Mouse (Mus musculus): ENCODE measurements around the gene Nup210. TPM values are rescaled to one million over a fixed set of nuclear protein-coding genes. Genes with fewer than 3 reads are reported as not detected.

The Nup210 gene
- polyA plus RNA-seq (2012; rRNA removed): 176 and 180 TPM in 2 replicates

- TF ChIP-seq POLR2A (IDR thresholded peaks at IDR 0.05; ENCODE audit: low read depth, low read length) (peak; percentile 51; the same call in 1 of the 2 replicates), CTCF (IDR thresholded peaks at IDR 0.05; ENCODE audit: extremely low read depth, insufficient read depth, insufficient read length, insufficient replicate concordance) (peak; percentile 32; the same call in 1 of the 2 replicates)
- DNase-seq (ENCODE audit: low read depth in 1 of 2, low spot score in 2 of 2): peak; percentile 82 to 90
- H3K4me1 ChIP-seq (ENCODE audit: control insufficient read depth, insufficient read depth, insufficient read length): peaks cover 17% of the 10 kb centered on the region; the same call in 1 of the 2 replicates
- H3K27ac ChIP-seq (ENCODE audit: insufficient read depth, low read length): peak within 1 kb of the TSS; percentile 96
- H3K27me3 ChIP-seq (ENCODE audit: control insufficient read depth, insufficient read depth, low read length): no peaks in the 10 kb centered on the region
- peak within 1 kb of the TSS; percentile 92 for H3K4me3 ChIP-seq (ENCODE audit: extremely low read depth, insufficient read depth, insufficient read length)
- WGBS: under 1% methylated on average over 89 of the region's 93 CpGs
- no peaks in the 10 kb centered on the region for H3K36me3 ChIP-seq (ENCODE audit: control insufficient read depth, insufficient read depth, low read length)
Measured at GRCm38 (mm10) chr6:91116244-91117145, at the start of gene Nup210. Gene Nup210 (minus strand): TSS chr6:91116829.

GRCm38 (mm10) chr6:91165210-91165609 is 48.6 kb upstream of the Nup210 start:
- no peaks in the 10 kb centered on the region for H3K27me3 ChIP-seq (ENCODE audit: control insufficient read depth, insufficient read depth, low read length)
- H3K36me3 ChIP-seq (ENCODE audit: control insufficient read depth, insufficient read depth, low read length): no peaks in the 10 kb centered on the region
- no peak overlapping the region for H3K27ac ChIP-seq (ENCODE audit: insufficient read depth, low read length)
- H3K4me1 ChIP-seq (ENCODE audit: control insufficient read depth, insufficient read depth, insufficient read length): no peaks in the 10 kb centered on the region
- H3K4me3 ChIP-seq (ENCODE audit: extremely low read depth, insufficient read depth, insufficient read length): no peak overlapping the region
- TF ChIP-seq CTCF (IDR thresholded peaks at IDR 0.05; ENCODE audit: extremely low read depth, insufficient read depth, insufficient read length, insufficient replicate concordance) (peak; percentile 76; the same call in 1 of the 2 replicates), POLR2A (IDR thresholded peaks at IDR 0.05; ENCODE audit: low read depth, low read length) (no peak)
- peak in 1 of 2 experiments; percentile 37 for DNase-seq (ENCODE audit: low read depth in 1 of 2, low spot score in 2 of 2)
- 38% methylated on average over 3 of the region's 3 CpGs for WGBS

GRCm38 (mm10) chr6:91164584-91164983 is 48.0 kb upstream of the Nup210 start:
- no peak overlapping the region for H3K27ac ChIP-seq (ENCODE audit: insufficient read depth, low read length)
- WGBS: 95% methylated on average over 2 of the region's 2 CpGs

GRCm38 (mm10) chr6:91163195-91163911 is 46.7 kb upstream of the Nup210 start:
- Histone ChIP-seq H3K36me3 (ENCODE audit: control insufficient read depth, insufficient read depth, low read length) (no peaks in the 10 kb centered on the region), H3K4me3 (ENCODE audit: extremely low read depth, insufficient read depth, insufficient read length) (no peak overlapping the region), H3K27me3 (ENCODE audit: control insufficient read depth, insufficient read depth, low read length) (no peaks in the 10 kb centered on the region), H3K4me1 (ENCODE audit: control insufficient read depth, insufficient read depth, insufficient read length) (no peaks in the 10 kb centered on the region; the same call in 1 of the 2 replicates), H3K27ac (ENCODE audit: insufficient read depth, low read length) (peak overlapping the region; percentile 41; the same call in 1 of the 2 replicates)
- TF ChIP-seq POLR2A (IDR thresholded peaks at IDR 0.05; ENCODE audit: low read depth, low read length): no peak
- TF ChIP-seq CTCF (IDR thresholded peaks at IDR 0.05; ENCODE audit: extremely low read depth, insufficient read depth, insufficient read length, insufficient replicate concordance): no peak
- no peak for DNase-seq (ENCODE audit: low read depth in 1 of 2, low spot score in 2 of 2)
- 83% methylated on average over 5 of the region's 5 CpGs for WGBS

More at GRCm38 (mm10) chr6:91164584-91164983, 48.0 kb upstream of the Nup210 start:
- Histone ChIP-seq H3K4me1 (ENCODE audit: control insufficient read depth, insufficient read depth, insufficient read length) (no peaks in the 10 kb centered on the region), H3K27me3 (ENCODE audit: control insufficient read depth, insufficient read depth, low read length) (no peaks in the 10 kb centered on the region), H3K4me3 (ENCODE audit: extremely low read depth, insufficient read depth, insufficient read length) (no peak overlapping the region), H3K36me3 (ENCODE audit: control insufficient read depth, insufficient read depth, low read length) (no peaks in the 10 kb centered on the region)
- TF ChIP-seq CTCF (IDR thresholded peaks at IDR 0.05; ENCODE audit: extremely low read depth, insufficient read depth, insufficient read length, insufficient replicate concordance): no peak
- TF ChIP-seq POLR2A (IDR thresholded peaks at IDR 0.05; ENCODE audit: low read depth, low read length): no peak
- DNase-seq (ENCODE audit: low read depth in 1 of 2, low spot score in 2 of 2): no peak

GRCm38 (mm10) chr6:91162314-91162713 is 45.7 kb upstream of the Nup210 start:
- 94% methylated on average over 5 of the region's 5 CpGs for WGBS
- H3K4me3 ChIP-seq (ENCODE audit: extremely low read depth, insufficient read depth, insufficient read length): no peak overlapping the region
- no peak overlapping the region for H3K27ac ChIP-seq (ENCODE audit: insufficient read depth, low read length)
- no peaks in the 10 kb centered on the region for H3K36me3 ChIP-seq (ENCODE audit: control insufficient read depth, insufficient read depth, low read length)
- peaks cover under 1% of the 10 kb centered on the region; the same call in 1 of the 2 replicates for H3K4me1 ChIP-seq (ENCODE audit: control insufficient read depth, insufficient read depth, insufficient read length)
- TF ChIP-seq CTCF (IDR thresholded peaks at IDR 0.05; ENCODE audit: extremely low read depth, insufficient read depth, insufficient read length, insufficient replicate concordance) (no peak), POLR2A (IDR thresholded peaks at IDR 0.05; ENCODE audit: low read depth, low read length) (no peak)
- H3K27me3 ChIP-seq (ENCODE audit: control insufficient read depth, insufficient read depth, low read length): no peaks in the 10 kb centered on the region
- no peak for DNase-seq (ENCODE audit: low read depth in 1 of 2, low spot score in 2 of 2)

- H3K4me3 ChIP-seq (ENCODE audit: extremely low read depth, insufficient read depth, insufficient read length): no peak overlapping the region
- WGBS: 97% methylated on average over 6 of the region's 6 CpGs
- H3K4me1 ChIP-seq (ENCODE audit: control insufficient read depth, insufficient read depth, insufficient read length): peaks cover 4% of the 10 kb centered on the region
- TF ChIP-seq CTCF (IDR thresholded peaks at IDR 0.05; ENCODE audit: extremely low read depth, insufficient read depth, insufficient read length, insufficient replicate concordance) (no peak), POLR2A (IDR thresholded peaks at IDR 0.05; ENCODE audit: low read depth, low read length) (no peak)
- no peaks in the 10 kb centered on the region for H3K36me3 ChIP-seq (ENCODE audit: control insufficient read depth, insufficient read depth, low read length)
- no peak for DNase-seq (ENCODE audit: low read depth in 1 of 2, low spot score in 2 of 2)
- H3K27ac ChIP-seq (ENCODE audit: insufficient read depth, low read length): no peak overlapping the region
- no peaks in the 10 kb centered on the region for H3K27me3 ChIP-seq (ENCODE audit: control insufficient read depth, insufficient read depth, low read length)
Measured at GRCm38 (mm10) chr6:91161506-91162235, 45.0 kb upstream of the Nup210 start.
